Mouse (Mus musculus) embryonic facial prominence, embryonic 13.5 days (tissue): Measurements from ENCODE around the gene Eif4enif1. TPM values are rescaled to one million over a fixed set of nuclear protein-coding genes. Genes with fewer than 3 reads are reported as not detected.

Experiments used
- ATAC-seq: fragments of 200-750 bp; cut with Nextera tagmentation; 2 replicates; pipeline ENCODE4 v1.8.0; 2017; ENCODE audit warnings: low read depth; ENCODE audit not compliant: insufficient number of reproducible peaks, insufficient read depth, low FRiP score, low TSS enrichment
- H3K27ac ChIP-seq: fragments of 300-500 bp; sonication (generic); 2 replicates; pipeline ENCODE4 v1.5.1; 2015; ENCODE audit warnings: moderate library complexity, mild to moderate bottlenecking, inconsistent platforms
- H3K27me3 ChIP-seq: fragments of 300-500 bp; sonication (generic); 2 replicates; pipeline ENCODE4 v1.6.1; 2015; ENCODE audit warnings: mild to moderate bottlenecking, inconsistent platforms
- H3K36me3 ChIP-seq: fragments of 300-500 bp; sonication (generic); 2 replicates; pipeline ENCODE4 v1.6.1; 2015; ENCODE audit warnings: mild to moderate bottlenecking, inconsistent platforms
- H3K4me1 ChIP-seq: fragments of 300-500 bp; sonication (generic); 2 replicates; pipeline ENCODE4 v1.6.1; 2015; ENCODE audit warnings: inconsistent platforms
- H3K4me2 ChIP-seq: fragments of 300-500 bp; sonication (generic); 2 replicates; pipeline ENCODE4 v1.6.1; 2015; ENCODE audit warnings: moderate library complexity, mild to moderate bottlenecking, inconsistent platforms
- H3K4me3 ChIP-seq: fragments of 300-500 bp; sonication (generic); 2 replicates; pipeline ENCODE4 v1.5.1; 2015; ENCODE audit warnings: mild to moderate bottlenecking, inconsistent platforms
- H3K9ac ChIP-seq: fragments of 300-500 bp; sonication (generic); 2 replicates; pipeline ENCODE4 v1.6.1; 2015; ENCODE audit warnings: mild to moderate bottlenecking, inconsistent platforms
- H3K9me3 ChIP-seq: fragments of 300-500 bp; sonication (generic); 2 replicates; pipeline ENCODE4 v1.6.1; 2016; ENCODE audit warnings: inconsistent platforms
- WGBS: fragments of 180-500 bp; shearing (Covaris S2); methylation state at CpG from one replicate; pipeline ENCODE4 v1.1.7; 2015; ENCODE audit warnings: mixed read lengths; 5-methylcytosine and 5-hydroxymethylcytosine counted together
- polyA plus RNA-seq: library from polyadenylated mRNA; unstranded; fragments of >200 nt; fragmentation: Nextera tagmentation; extraction: Ambion mirVana; gene quantifications from 2 replicates; pipeline ENCODE4 v1.2.1, GENCODE M21; 2015

Gene Eif4enif1
- polyA plus RNA-seq, 1 experiment from 2014 or later = 59.4 TPM

DNA sequence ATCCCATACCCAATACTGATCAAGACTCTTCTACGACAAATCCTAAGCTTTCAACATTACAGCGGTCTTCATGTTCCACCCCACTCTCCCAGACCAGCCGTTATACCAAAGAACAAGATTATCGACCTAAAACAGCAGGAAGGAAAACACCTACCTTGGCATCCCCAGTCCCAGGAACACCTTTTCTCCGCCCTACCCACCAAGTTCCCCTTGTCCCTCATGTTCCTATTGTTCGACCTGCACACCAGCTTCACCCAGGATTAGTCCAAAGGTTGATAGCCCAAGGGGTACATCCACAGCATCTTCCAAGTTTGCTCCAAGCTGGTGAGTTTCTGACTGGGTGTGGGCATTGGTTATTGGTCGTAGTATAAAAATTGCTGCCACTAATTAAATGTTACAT is 40.2 kb downstream of the Eif4enif1 start:
- peaks cover 96% of the 10 kb centered on the region for H3K36me3 ChIP-seq
- no peak overlapping the region for H3K4me2 ChIP-seq
- 94% methylated on average over 7 of the region's 7 CpGs for WGBS
- no peaks in the 10 kb centered on the region for H3K27me3 ChIP-seq
- no peak overlapping the region for H3K4me3 ChIP-seq
- H3K27ac ChIP-seq = no peak overlapping the region
- ATAC-seq = no peak
- H3K9ac ChIP-seq = no peak overlapping the region
- H3K4me1 ChIP-seq = no peaks in the 10 kb centered on the region
- peaks cover 7% of the 10 kb centered on the region; the same call in 1 of the 2 replicates for H3K9me3 ChIP-seq

DNA sequence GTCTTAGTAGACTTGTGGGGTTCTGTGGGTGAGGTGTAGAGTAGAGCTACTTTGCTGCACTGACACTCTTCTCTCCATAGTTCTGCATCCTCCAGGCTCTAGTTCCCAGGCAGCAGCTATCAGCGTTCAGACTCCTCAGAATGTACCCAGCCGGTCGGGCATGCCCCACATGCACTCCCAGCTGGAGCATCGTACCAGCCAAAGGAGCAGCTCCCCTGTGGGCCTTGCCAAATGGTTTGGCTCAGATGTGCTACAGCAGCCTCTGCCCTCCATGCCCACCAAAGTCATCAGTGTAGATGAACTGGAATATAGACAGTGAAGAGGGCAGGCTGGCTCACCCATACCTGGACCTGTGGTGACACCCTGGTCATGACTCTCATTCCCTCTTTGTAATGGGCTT is 41.6 kb downstream of the Eif4enif1 start:
- Histone ChIP-seq H3K36me3 (peaks cover 95% of the 10 kb centered on the region), H3K9ac (no peak overlapping the region), H3K27me3 (no peaks in the 10 kb centered on the region), H3K4me2 (no peak overlapping the region), H3K4me3 (no peak overlapping the region), H3K4me1 (no peaks in the 10 kb centered on the region), H3K27ac (no peak overlapping the region), H3K9me3 (peaks cover 7% of the 10 kb centered on the region; the same call in 1 of the 2 replicates)
- no peak for ATAC-seq
- WGBS = 90% methylated on average over 4 of the region's 4 CpGs

DNA sequence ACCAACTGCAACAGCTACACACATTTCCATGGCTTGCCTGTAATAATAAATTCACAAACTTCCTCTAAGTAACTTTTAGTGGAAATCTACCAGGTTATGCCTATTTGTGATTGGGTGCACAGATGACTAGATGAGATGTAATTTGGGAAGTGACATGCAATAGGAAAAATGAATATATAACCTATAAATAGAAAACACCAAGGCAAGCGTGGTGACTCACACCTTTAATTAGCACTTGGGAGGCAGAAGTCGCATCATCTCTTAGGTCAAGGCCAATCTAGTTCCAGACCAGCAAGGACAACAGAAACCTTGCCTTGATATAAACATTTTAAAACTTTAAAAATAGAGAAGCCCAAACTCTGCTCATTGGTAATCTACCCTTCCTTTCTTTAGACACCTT is 45.2 kb downstream of the Eif4enif1 start:
- H3K9ac ChIP-seq = no peak overlapping the region

DNA sequence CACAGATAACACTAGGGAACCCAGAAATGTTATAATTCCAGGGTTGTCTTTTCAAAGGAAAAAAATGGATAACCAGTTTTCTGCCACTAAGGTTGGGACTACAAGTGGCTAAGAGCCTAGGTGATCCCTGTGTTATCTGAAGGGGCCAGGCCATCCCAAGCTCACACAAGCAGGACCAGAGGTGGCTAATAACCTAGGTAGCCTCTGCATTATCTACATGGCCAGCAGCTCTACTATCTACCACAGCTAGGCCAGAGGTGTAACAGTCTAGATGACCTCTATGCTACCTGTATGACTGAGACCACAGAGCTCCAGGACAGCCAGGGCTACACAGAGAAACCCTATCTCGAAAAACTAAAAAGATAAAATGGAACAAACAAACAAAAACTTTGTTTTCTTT is 57.3 kb downstream of the Eif4enif1 start:
- Histone ChIP-seq H3K9ac (no peak overlapping the region), H3K27me3 (no peaks in the 10 kb centered on the region), H3K4me3 (no peak overlapping the region), H3K9me3 (no peaks in the 10 kb centered on the region), H3K36me3 (peaks cover 89% of the 10 kb centered on the region), H3K4me1 (peaks cover 6% of the 10 kb centered on the region), H3K4me2 (no peak overlapping the region), H3K27ac (no peak overlapping the region)
- WGBS = 91% methylated on average over 1 of the region's 1 CpGs
- ATAC-seq = no peak

More for the DNA sequence above, 45.2 kb downstream of the Eif4enif1 start:
- no peaks in the 10 kb centered on the region for H3K4me1 ChIP-seq
- H3K27me3 ChIP-seq = no peaks in the 10 kb centered on the region
- no peaks in the 10 kb centered on the region for H3K9me3 ChIP-seq
- H3K27ac ChIP-seq = no peak overlapping the region
- H3K36me3 ChIP-seq = peaks cover 95% of the 10 kb centered on the region
- 94% methylated on average over 2 of the region's 2 CpGs for WGBS
- H3K4me2 ChIP-seq = no peak overlapping the region
- no peak for ATAC-seq
- no peak overlapping the region for H3K4me3 ChIP-seq

DNA sequence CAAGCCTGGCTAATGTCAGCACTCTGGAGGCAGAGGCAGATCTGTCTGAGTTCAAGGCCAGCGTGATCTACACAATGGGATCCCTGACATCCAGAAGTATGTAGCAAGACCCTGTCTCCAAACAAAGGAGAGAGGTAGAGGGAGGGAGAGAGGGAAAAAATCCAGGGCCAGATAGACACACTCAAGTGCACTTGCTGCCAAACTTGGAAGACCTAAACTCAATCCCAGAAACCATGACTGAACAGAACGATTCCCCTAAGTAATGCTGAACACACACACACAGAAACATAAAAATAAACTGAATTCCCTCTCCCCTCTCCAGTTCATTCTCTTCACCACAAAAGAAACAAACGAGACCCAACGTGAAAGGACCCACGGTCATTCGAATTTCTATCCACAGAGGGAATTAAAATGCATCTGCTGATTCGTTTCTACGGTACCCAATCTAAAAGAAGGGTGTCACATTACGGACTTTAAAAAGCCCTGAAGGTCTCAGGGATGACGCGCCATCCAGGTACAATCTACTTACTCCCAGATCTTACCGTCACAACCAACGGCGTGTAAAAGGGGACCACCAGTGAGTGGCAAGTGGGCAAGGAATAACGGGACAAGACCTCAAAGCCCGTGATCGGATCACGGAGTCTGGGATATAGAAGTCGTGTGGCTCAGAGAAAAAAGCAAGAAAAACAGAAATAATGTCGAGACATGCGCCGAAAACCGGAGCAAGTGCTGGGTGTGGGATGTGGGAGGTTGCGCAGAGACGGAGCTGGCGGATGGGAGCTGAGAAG is 63.3 kb downstream of the Eif4enif1 start:
- ATAC-seq = no peak
- H3K36me3 ChIP-seq = peaks cover 35% of the 10 kb centered on the region
- peak overlapping the region; percentile 98 for H3K27ac ChIP-seq
- WGBS = 1% methylated on average over 26 of the region's 26 CpGs
- H3K27me3 ChIP-seq = no peaks in the 10 kb centered on the region
- no peaks in the 10 kb centered on the region for H3K9me3 ChIP-seq
- peaks cover 13% of the 10 kb centered on the region for H3K4me1 ChIP-seq
- peak overlapping the region; percentile 67 for H3K4me2 ChIP-seq
- H3K9ac ChIP-seq = peak overlapping the region; percentile 99
- peak overlapping the region; percentile 89 for H3K4me3 ChIP-seq

DNA sequence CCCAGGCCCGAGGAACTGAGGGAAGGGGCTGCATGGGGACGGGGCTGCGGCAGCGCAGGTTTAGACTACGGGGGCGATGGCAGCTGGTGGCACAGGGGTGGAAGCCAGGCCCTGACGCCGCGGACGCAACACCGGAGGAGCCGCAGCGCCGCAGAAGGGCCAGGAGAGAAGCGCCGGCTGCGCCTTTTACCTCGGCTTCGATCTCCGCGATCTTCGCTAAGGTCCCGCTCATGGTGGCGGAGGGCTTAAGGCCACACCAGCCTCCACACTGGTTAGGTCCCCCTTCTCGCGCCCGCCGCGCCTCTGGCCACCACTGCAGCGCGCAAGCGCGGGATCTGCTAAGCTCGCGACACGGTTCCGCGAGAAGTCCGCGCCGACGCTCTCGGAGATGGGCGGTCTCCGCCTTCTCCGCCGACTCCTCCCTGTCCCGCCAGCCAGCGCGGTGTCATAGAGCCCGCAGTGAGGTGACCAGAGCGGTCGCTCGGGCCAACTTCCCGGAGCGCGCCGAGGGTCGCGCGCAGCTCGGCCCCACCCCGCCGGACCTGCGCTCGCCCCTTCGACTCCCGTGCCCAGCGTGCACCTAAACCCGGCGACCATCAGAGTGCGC is 64.0 kb downstream of the Eif4enif1 start, which contains the start of gene Drg1:
TSS of gene Drg1 (minus strand) at position 337 of the 607 bp plus-strand sequence.
- Histone ChIP-seq H3K9me3 (no peaks in the 10 kb centered on the region), H3K4me1 (peaks cover 13% of the 10 kb centered on the region), H3K4me3 (peak within 1 kb of the TSS; percentile 89), H3K4me2 (peak within 1 kb of the TSS; percentile 67), H3K9ac (peak within 1 kb of the TSS; percentile 99), H3K27me3 (no peaks in the 10 kb centered on the region), H3K27ac (peak within 1 kb of the TSS; percentile 98), H3K36me3 (peaks cover 28% of the 10 kb centered on the region)
- WGBS = under 1% methylated on average over 72 of the region's 72 CpGs
- peak; percentile 98 for ATAC-seq

DNA sequence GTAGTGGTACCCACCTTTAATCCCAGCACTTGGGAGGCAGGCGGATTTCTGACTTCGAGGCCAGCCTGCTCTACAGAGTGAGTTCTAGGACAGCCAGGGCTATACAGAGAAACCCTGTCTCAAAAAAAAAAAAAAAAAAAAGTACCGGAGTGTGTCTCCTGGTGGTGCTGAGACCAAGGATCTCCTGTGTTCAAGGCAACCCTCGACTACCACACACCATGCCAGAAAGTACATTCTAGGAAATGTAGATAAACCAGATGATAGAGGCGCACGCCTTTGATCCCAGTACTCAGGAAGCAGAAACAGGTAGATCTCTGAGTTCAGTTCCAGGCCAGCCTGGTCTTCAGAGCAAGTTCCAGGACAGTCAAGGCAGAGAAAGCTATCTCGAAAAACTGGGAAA is 64.9 kb downstream of the Eif4enif1 start:
- Histone ChIP-seq H3K4me3 (peak overlapping the region; percentile 89), H3K36me3 (peaks cover 18% of the 10 kb centered on the region), H3K4me2 (peak overlapping the region; percentile 67), H3K9ac (peak overlapping the region; percentile 99), H3K9me3 (no peaks in the 10 kb centered on the region), H3K27ac (peak overlapping the region; percentile 98; the same call in 1 of the 2 replicates), H3K4me1 (peaks cover 13% of the 10 kb centered on the region), H3K27me3 (no peaks in the 10 kb centered on the region)
- WGBS = 56% methylated on average over 7 of the region's 7 CpGs
- no peak for ATAC-seq

DNA sequence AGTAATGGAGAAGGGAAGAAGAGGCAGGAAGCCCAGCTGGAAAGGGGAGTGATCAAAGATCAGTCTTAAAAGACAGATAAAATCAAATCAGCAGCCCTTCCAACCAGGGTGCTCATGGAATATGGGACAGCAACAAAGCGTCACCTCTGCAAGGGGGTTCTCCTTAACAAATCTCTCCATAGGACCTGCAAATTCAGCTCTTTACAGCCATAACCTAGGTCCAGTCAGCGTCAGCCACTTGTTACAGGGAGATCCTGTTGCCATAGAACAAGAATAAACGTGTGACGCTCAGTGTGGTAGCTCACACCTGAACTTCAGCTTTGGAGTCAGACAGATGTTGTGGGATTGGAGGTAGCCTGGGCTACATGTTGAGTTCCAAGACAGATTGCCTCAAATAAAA is 67.0 kb downstream of the Eif4enif1 start:
- no peak overlapping the region for H3K9ac ChIP-seq
- H3K4me3 ChIP-seq = no peak overlapping the region
- H3K36me3 ChIP-seq = no peaks in the 10 kb centered on the region
- ATAC-seq = no peak
- H3K27ac ChIP-seq = no peak overlapping the region
- 37% methylated on average over 4 of the region's 4 CpGs for WGBS
- H3K9me3 ChIP-seq = no peaks in the 10 kb centered on the region
- no peak overlapping the region for H3K4me2 ChIP-seq
- no peaks in the 10 kb centered on the region for H3K27me3 ChIP-seq
- peaks cover 10% of the 10 kb centered on the region for H3K4me1 ChIP-seq

DNA sequence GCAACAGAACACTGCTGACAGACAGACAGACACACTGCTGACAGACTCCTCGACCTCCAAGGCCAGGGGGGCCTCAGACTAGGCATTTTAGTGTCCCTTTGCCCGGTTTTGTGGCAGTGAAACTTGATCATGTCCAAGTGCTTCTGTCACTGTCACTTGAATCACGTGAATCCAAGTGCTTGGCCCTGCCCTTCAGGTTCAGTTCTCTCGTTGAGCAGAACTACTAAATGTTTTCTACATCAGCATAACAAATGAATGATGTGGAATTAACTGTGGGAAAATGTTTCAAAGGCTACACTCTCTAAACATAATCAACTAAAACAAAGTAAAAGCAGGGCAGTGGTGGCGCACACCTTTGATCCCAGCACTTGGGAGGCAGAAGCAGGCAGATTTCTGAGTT is 76.2 kb downstream of the Eif4enif1 start:
- Histone ChIP-seq H3K36me3 (no peaks in the 10 kb centered on the region), H3K27me3 (no peaks in the 10 kb centered on the region), H3K27ac (no peak overlapping the region), H3K9me3 (peaks cover 10% of the 10 kb centered on the region), H3K9ac (no peak overlapping the region), H3K4me3 (no peak overlapping the region), H3K4me2 (no peak overlapping the region), H3K4me1 (no peaks in the 10 kb centered on the region)
- no peak for ATAC-seq
- 63% methylated on average over 5 of the region's 5 CpGs for WGBS

DNA sequence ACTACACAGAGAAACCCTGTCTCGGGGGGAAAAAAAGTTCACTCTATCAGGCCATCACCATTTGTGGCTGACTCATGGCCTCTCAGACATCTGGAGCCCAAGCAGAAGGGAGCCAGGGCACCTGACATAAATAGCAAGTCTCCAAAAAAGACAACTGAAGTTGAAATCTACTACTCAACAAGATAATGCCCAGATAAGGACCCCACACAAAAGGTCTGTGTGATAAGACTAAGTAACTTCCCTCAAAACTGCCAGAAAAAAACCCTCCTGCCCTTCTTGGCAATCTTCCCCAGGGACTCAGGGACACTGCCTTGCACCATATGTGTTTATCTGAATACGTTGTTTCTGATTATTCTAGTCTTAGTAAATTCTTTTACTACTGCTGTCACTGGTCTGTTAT is 77.5 kb downstream of the Eif4enif1 start:
- Histone ChIP-seq H3K9me3 (peaks cover 10% of the 10 kb centered on the region), H3K9ac (no peak overlapping the region), H3K4me2 (no peak overlapping the region), H3K4me1 (no peaks in the 10 kb centered on the region), H3K27me3 (no peaks in the 10 kb centered on the region), H3K4me3 (no peak overlapping the region), H3K36me3 (no peaks in the 10 kb centered on the region), H3K27ac (no peak overlapping the region)
- 74% methylated on average over 2 of the region's 2 CpGs for WGBS
- no peak for ATAC-seq

DNA sequence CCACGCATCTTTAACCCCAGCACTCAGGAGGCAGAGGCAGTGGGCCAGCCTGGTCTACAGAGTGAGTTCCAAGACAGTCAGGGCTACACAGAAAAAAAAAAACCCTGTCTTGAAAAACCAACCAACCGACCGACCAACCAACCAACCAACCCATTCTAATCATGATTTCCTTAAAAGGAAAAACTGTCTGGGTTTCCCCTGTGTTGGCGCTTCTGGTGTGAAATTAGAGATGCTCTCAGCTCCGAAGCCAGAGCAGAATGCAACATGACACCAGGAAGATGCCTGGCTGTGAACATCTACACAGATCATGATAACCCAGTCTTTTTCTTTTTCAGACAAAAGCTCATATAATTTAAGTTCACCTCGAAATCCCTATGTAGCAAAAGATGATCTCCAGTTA is 80.7 kb downstream of the Eif4enif1 start:
- no peak overlapping the region for H3K4me3 ChIP-seq
- H3K36me3 ChIP-seq = no peaks in the 10 kb centered on the region
- H3K27me3 ChIP-seq = no peaks in the 10 kb centered on the region
- H3K4me2 ChIP-seq = no peak overlapping the region
- 72% methylated on average over 6 of the region's 6 CpGs for WGBS
- peaks cover 3% of the 10 kb centered on the region; the same call in 1 of the 2 replicates for H3K4me1 ChIP-seq
- H3K27ac ChIP-seq = no peak overlapping the region
- no peak for ATAC-seq
- peaks cover 10% of the 10 kb centered on the region for H3K9me3 ChIP-seq
- no peak overlapping the region for H3K9ac ChIP-seq

DNA sequence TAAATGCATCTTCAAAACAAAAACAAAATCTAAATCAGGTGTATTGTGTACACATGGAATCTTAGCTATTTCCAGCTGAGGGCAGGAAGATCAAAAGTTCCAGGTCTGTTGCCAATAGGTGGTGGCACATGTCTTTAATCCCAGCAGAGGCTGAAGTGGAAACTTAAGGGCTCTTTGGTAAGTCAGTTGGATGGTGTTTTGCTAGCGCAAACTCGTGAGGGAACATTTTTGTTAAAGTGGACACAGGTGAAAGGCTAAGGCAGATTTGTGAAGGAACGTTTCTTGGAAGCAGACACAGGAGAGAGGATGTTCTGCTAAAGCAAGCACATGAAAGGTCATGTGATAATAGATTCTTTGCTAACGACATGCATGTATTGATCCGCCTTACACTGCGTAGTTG is 81.5 kb downstream of the Eif4enif1 start:
- Histone ChIP-seq H3K36me3 (no peaks in the 10 kb centered on the region), H3K4me3 (no peak overlapping the region), H3K27me3 (no peaks in the 10 kb centered on the region), H3K4me2 (no peak overlapping the region), H3K4me1 (peaks cover 7% of the 10 kb centered on the region; the same call in 1 of the 2 replicates), H3K27ac (no peak overlapping the region), H3K9ac (no peak overlapping the region), H3K9me3 (peaks cover 10% of the 10 kb centered on the region)
- WGBS = 81% methylated on average over 6 of the region's 6 CpGs
- ATAC-seq = no peak
